Mouse (Mus musculus): Measurements from ENCODE around the gene Ywhae.
A peak's percentile ranks its signal among the peaks of the same experiment; 100 is the strongest.

DNA sequence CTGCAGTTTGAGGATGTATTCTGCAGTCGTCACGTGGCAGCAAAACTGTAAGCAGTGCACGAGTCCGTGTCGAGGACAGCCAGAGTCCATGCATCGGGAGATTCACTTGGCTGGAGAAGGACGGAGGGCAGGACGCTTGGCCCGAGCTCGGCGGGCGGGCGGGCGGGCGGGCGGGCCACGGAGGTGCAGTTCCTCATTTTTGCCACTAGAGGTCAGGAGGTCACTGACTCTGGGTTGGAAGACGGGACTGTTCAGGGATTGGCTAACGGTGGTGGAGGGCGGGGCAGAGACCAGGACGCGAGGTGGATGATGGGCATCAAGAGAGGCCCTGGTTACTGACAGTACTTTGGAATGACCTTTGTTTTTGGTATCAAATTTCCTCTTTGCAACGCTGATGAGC, 36.5 kb downstream of the Ywhae start:
- TF ChIP-seq CTCF (IDR thresholded peaks at IDR 0.05; ENCODE audit: borderline replicate concordance, insufficient read depth, low read length) (peak; percentile 48; the same call in 1 of the 2 replicates), POLR2A (IDR thresholded peaks at IDR 0.05; ENCODE audit: low read depth, low read length) (no peak)
